Mouse (Mus musculus) hindbrain, embryonic 10.5 days (tissue): ENCODE data around the gene Olfr1480. TPM values are rescaled to one million over a fixed set of nuclear protein-coding genes. Genes with fewer than 3 reads are reported as not detected.

ENCODE experiments used
- DNase-seq: peaks from one replicate; pipeline ENCODE4 v3.0.0-alpha.2; 2017; ENCODE audit warnings: low spot score
- H3K27ac ChIP-seq: fragments of 300-500 bp; sonication (generic); 2 replicates; pipeline ENCODE4 v1.5.1; 2016; ENCODE audit warnings: mild to moderate bottlenecking, moderate library complexity
- H3K27me3 ChIP-seq: fragments of 300-500 bp; sonication (generic); 2 replicates; pipeline ENCODE4 v1.6.1; 2016; ENCODE audit warnings: mild to moderate bottlenecking; ENCODE audit not compliant: poor library complexity, insufficient read depth, severe bottlenecking
- H3K36me3 ChIP-seq: fragments of 300-500 bp; sonication (generic); 2 replicates; pipeline ENCODE4 v1.6.1; 2016; ENCODE audit warnings: mild to moderate bottlenecking, moderate library complexity
- H3K4me1 ChIP-seq: fragments of 300-500 bp; sonication (generic); replicated peaks from 2 replicates; pipeline ENCODE4 v1.6.1; 2016; ENCODE audit warnings: mild to moderate bottlenecking
- H3K4me3 ChIP-seq: fragments of 300-500 bp; sonication (generic); 2 replicates; pipeline ENCODE4 v1.5.1; 2016; ENCODE audit warnings: mild to moderate bottlenecking, moderate library complexity
- H3K9me3 ChIP-seq: fragments of 300-500 bp; sonication (generic); 2 replicates; pipeline ENCODE4 v1.6.1; 2016; ENCODE audit warnings: mild to moderate bottlenecking, moderate library complexity
- WGBS: fragments of 180-500 bp; shearing (Covaris S2); methylation state at CpG from one replicate; pipeline ENCODE4 v1.1.7; 2016; 5-methylcytosine and 5-hydroxymethylcytosine counted together
- polyA plus RNA-seq: library from polyadenylated mRNA; unstranded; fragments of >200 nt; fragmentation: Nextera tagmentation; extraction: Ambion mirVana; gene quantifications from 2 replicates; pipeline ENCODE4 v1.2.1, GENCODE M21; 2016

Olfr1480 gene
- polyA plus RNA-seq: not detected in 2 replicates

GRCm38 (mm10) chr19:13527613-13528012, at the start of gene Olfr1480:
Gene Olfr1480, plus strand, starts transcription at chr19:13527913.
- H3K4me3 ChIP-seq: no peak within 1 kb of the TSS
- DNase-seq: no peak
- WGBS: 86% methylated on average over 2 of the region's 2 CpGs
- no peaks in the 10 kb centered on the region for H3K36me3 ChIP-seq
- no peaks in the 10 kb centered on the region for H3K4me1 ChIP-seq
- H3K9me3 ChIP-seq: peaks cover 29% of the 10 kb centered on the region
- H3K27ac ChIP-seq: no peak within 1 kb of the TSS
- H3K27me3 ChIP-seq: no peaks in the 10 kb centered on the region

GRCm38 (mm10) chr19:13480096-13480495, 47.6 kb upstream of the Olfr1480 start, which contains the start of gene Olfr1475:
Gene Olfr1475, minus strand, starts transcription at chr19:13480196.
- H3K27me3 ChIP-seq: no peaks in the 10 kb centered on the region
- no peaks in the 10 kb centered on the region for H3K36me3 ChIP-seq
- H3K27ac ChIP-seq: no peak within 1 kb of the TSS
- H3K4me3 ChIP-seq: no peak within 1 kb of the TSS
- no peaks in the 10 kb centered on the region for H3K4me1 ChIP-seq
- no peak for DNase-seq
- H3K9me3 ChIP-seq: no peaks in the 10 kb centered on the region

GRCm38 (mm10) chr19:13500246-13500645, 27.5 kb upstream of the Olfr1480 start, which contains the start of gene Olfr1477:
Gene Olfr1477, plus strand, starts transcription at chr19:13500546.
- peaks cover 41% of the 10 kb centered on the region for H3K9me3 ChIP-seq
- H3K4me1 ChIP-seq: no peaks in the 10 kb centered on the region
- no peak for DNase-seq
- 75% methylated on average over 3 of the region's 3 CpGs for WGBS
- H3K27me3 ChIP-seq: no peaks in the 10 kb centered on the region
- no peak within 1 kb of the TSS for H3K4me3 ChIP-seq
- no peak within 1 kb of the TSS for H3K27ac ChIP-seq
- no peaks in the 10 kb centered on the region for H3K36me3 ChIP-seq

Other genes with a start within 250 kb of the Olfr1480 start
- not detected in 2 replicates for gene Olfr1465, start 212.4 kb upstream of the Olfr1480 start, polyA plus RNA-seq
- gene Olfr1466, start 189.1 kb upstream of the Olfr1480 start, polyA plus RNA-seq: not detected in 2 replicates
- not detected in 2 replicates for gene Olfr1467, start 165.7 kb upstream of the Olfr1480 start, polyA plus RNA-seq
- not detected in 2 replicates for gene Olfr1469, start 120.1 kb upstream of the Olfr1480 start, polyA plus RNA-seq
- not detected in 2 replicates for gene Olfr1471, start 84.5 kb upstream of the Olfr1480 start, polyA plus RNA-seq
- gene Olfr1472, start 71.8 kb upstream of the Olfr1480 start, polyA plus RNA-seq: not detected in 2 replicates
- not detected in 2 replicates for gene Olfr1474, start 58.3 kb upstream of the Olfr1480 start, polyA plus RNA-seq
- gene Olfr1475, start 47.7 kb upstream of the Olfr1480 start, polyA plus RNA-seq: not detected in 2 replicates
- not detected in 2 replicates for gene Olfr1477, start 27.4 kb upstream of the Olfr1480 start, polyA plus RNA-seq
- gene Olfr1484, start 55.6 kb downstream of the Olfr1480 start, polyA plus RNA-seq: not detected in 2 replicates
- not detected in 2 replicates for gene Olfr1487, start 89.5 kb downstream of the Olfr1480 start, polyA plus RNA-seq
- gene Olfr1489, start 103.7 kb downstream of the Olfr1480 start, polyA plus RNA-seq: not detected in 2 replicates
- not detected in 2 replicates for gene Olfr1490, start 123.2 kb downstream of the Olfr1480 start, polyA plus RNA-seq
- not detected in 2 replicates for gene Olfr1491, start 169.4 kb downstream of the Olfr1480 start, polyA plus RNA-seq
- not detected in 2 replicates for gene Olfr1493-ps1, start 195.4 kb downstream of the Olfr1480 start, polyA plus RNA-seq
- not detected in 2 replicates for gene Olfr1494, start 211.8 kb downstream of the Olfr1480 start, polyA plus RNA-seq
- gene Olfr1495, start 236.7 kb downstream of the Olfr1480 start, polyA plus RNA-seq: not detected in 2 replicates
- not detected in 2 replicates for gene Olfr1496, start 250.0 kb downstream of the Olfr1480 start, polyA plus RNA-seq